Mouse (Mus musculus) c-Kit-positive CD71-positive TER-119-positive erythroid progenitor cells, embryonic 14.5 days (primary cell): ENCODE data around the gene Syne2.

Experiments used
- DNase-seq: peaks from one replicate; pipeline ENCODE4 v3.0.0-alpha.2; 2013; ENCODE audit warnings: low spot score

The Syne2 gene

GRCm38 (mm10) chr12:75829616-75830015 lies 11.7 kb downstream of the Syne2 start:
- DNase-seq = no peak

GRCm38 (mm10) chr12:75833149-75833959 lies 15.4 kb downstream of the Syne2 start:
- no peak for DNase-seq

GRCm38 (mm10) chr12:75833960-75834729 lies 16.2 kb downstream of the Syne2 start:
- DNase-seq = no peak

GRCm38 (mm10) chr12:75836524-75836962 lies 18.6 kb downstream of the Syne2 start:
- no peak for DNase-seq

- no peak for DNase-seq
Measured at GRCm38 (mm10) chr12:75837462-75837861, 19.5 kb downstream of the Syne2 start.

GRCm38 (mm10) chr12:75839083-75839736 lies 21.3 kb downstream of the Syne2 start:
- no peak for DNase-seq

GRCm38 (mm10) chr12:75841183-75841582 lies 23.2 kb downstream of the Syne2 start:
- DNase-seq = no peak

GRCm38 (mm10) chr12:75844311-75844710 lies 26.4 kb downstream of the Syne2 start:
- DNase-seq = no peak

- no peak for DNase-seq
Measured at GRCm38 (mm10) chr12:75845070-75845469, 27.1 kb downstream of the Syne2 start.

GRCm38 (mm10) chr12:75846513-75846912 lies 28.6 kb downstream of the Syne2 start:
- no peak for DNase-seq

GRCm38 (mm10) chr12:75850205-75850604 lies 32.3 kb downstream of the Syne2 start:
- DNase-seq = no peak

GRCm38 (mm10) chr12:75851481-75851880 lies 33.5 kb downstream of the Syne2 start:
- no peak for DNase-seq

- no peak for DNase-seq
Measured at GRCm38 (mm10) chr12:75852384-75852783, 34.5 kb downstream of the Syne2 start.

GRCm38 (mm10) chr12:75853559-75853958 lies 35.6 kb downstream of the Syne2 start:
- DNase-seq = no peak

- peak; percentile 5 for DNase-seq
Measured at GRCm38 (mm10) chr12:75855051-75855453, 37.1 kb downstream of the Syne2 start.

- DNase-seq = no peak
Measured at GRCm38 (mm10) chr12:75855621-75856020, 37.7 kb downstream of the Syne2 start.

GRCm38 (mm10) chr12:75856096-75856868 lies 38.3 kb downstream of the Syne2 start:
- DNase-seq = no peak

GRCm38 (mm10) chr12:75859936-75860335 lies 42.0 kb downstream of the Syne2 start:
- DNase-seq = no peak

- no peak for DNase-seq
Measured at GRCm38 (mm10) chr12:75860843-75861242, 42.9 kb downstream of the Syne2 start.

- no peak for DNase-seq
Measured at GRCm38 (mm10) chr12:75865166-75865565, 47.2 kb downstream of the Syne2 start.

- no peak for DNase-seq
Measured at GRCm38 (mm10) chr12:75866419-75867373, 48.8 kb downstream of the Syne2 start.
